10 mouse cellular contexts compared by ENCODE assay signal in the genomic region with DNA sequence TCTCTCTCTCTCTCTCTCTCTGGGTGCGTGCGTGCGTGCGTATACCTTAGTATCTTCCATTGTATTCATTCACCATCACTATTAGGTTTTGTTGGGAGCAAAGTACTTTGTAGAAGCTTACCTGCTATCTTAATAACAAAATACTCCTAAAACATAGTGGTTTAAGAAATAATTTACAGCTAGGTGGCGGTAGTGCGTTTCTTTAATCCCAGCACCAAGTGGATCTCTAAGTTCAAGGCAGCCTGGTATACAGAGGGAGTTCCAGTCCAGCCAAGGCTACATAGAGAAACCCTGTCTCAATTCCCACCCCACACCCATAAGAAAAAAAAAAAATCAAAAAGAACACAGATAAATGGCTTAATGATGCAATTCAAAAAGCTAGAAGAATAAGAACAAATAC. TPM values are rescaled to one million over a fixed set of nuclear protein-coding genes. Genes with fewer than 3 reads are reported as not detected.
A peak's percentile ranks its signal among the peaks of the same experiment; 100 is the strongest.
DNase-seq lines count a peak whose midpoint lies in the region; ATAC-seq and TF ChIP-seq lines count a peak whose summit lies in the region.
"Had no signal": no experiment of that assay in that cellular context is flagged by ENCODE, and none has a peak within 500 bp of the region (broad histone marks: within the 10 kb centered on the region; RNA-seq: fewer than 3 reads in every experiment).

No protein-coding gene starts in this region.

- DNase-seq in A20 (ENCODE audit: low read depth, low spot score) (peak; percentile 76), ES-CJ7 (ENCODE audit: low read depth, low spot score) (peak; percentile 77)
- DNase-seq in retina, embryonic 14.5 days (ENCODE audit: low spot score) = peak; percentile 70
- no peak for DNase-seq in right cerebral cortex, postnatal 10 days (ENCODE audit: low spot score in 2 of 2)
- no peak for DNase-seq in left cerebral cortex, adult 8-10 months (ENCODE audit: low spot score in 2 of 2)

- no peak overlapping the region for H3K4me2 ChIP-seq in intestine, postnatal 0 days (replicated peaks; ENCODE audit: low read depth)
- H3K4me2 ChIP-seq in intestine, embryonic 15.5 days (replicated peaks) = no peak overlapping the region
- H3K4me2 ChIP-seq: embryonic facial prominence, embryonic 13.5 days; limb, embryonic 15.5 days had no signal

- H3K9me3 ChIP-seq in intestine, postnatal 0 days (ENCODE audit: control insufficient read depth) = no peaks in the 10 kb centered on the region
- H3K9me3 ChIP-seq in intestine, embryonic 15.5 days = no peaks in the 10 kb centered on the region
- H3K9me3 ChIP-seq: embryonic facial prominence, embryonic 13.5 days; limb, embryonic 15.5 days had no signal

- 85% methylated on average over 6 of the region's 6 CpGs for WGBS in intestine, postnatal 0 days
- 85% methylated on average over 6 of the region's 6 CpGs for WGBS in intestine, embryonic 15.5 days

- no peak overlapping the region for H3K4me3 ChIP-seq in intestine, postnatal 0 days (ENCODE audit: low read depth, low read length)
- H3K4me3 ChIP-seq in intestine, embryonic 15.5 days (replicated peaks) = no peak overlapping the region
- H3K4me3 ChIP-seq: embryonic facial prominence, embryonic 13.5 days; limb, embryonic 15.5 days had no signal

- no peaks in the 10 kb centered on the region for H3K4me1 ChIP-seq in intestine, postnatal 0 days (replicated peaks; ENCODE audit: control insufficient read depth, insufficient read depth, low read length)
- no peaks in the 10 kb centered on the region for H3K4me1 ChIP-seq in intestine, embryonic 15.5 days (replicated peaks)
- H3K4me1 ChIP-seq: embryonic facial prominence, embryonic 13.5 days; limb, embryonic 15.5 days had no signal

- H3K9ac ChIP-seq in intestine, postnatal 0 days (ENCODE audit: low read depth, low read length) = no peak overlapping the region
- no peak overlapping the region for H3K9ac ChIP-seq in intestine, embryonic 15.5 days
- H3K9ac ChIP-seq: embryonic facial prominence, embryonic 13.5 days; limb, embryonic 15.5 days had no signal

- no peaks in the 10 kb centered on the region for H3K27me3 ChIP-seq in intestine, postnatal 0 days (replicated peaks; ENCODE audit: control insufficient read depth, insufficient read depth, low read length)
- H3K27me3 ChIP-seq in intestine, embryonic 15.5 days (replicated peaks) = no peaks in the 10 kb centered on the region
- H3K27me3 ChIP-seq: embryonic facial prominence, embryonic 13.5 days; limb, embryonic 15.5 days had no signal

- no peak overlapping the region for H3K27ac ChIP-seq in intestine, postnatal 0 days (ENCODE audit: low read depth, low read length)
- no peak overlapping the region for H3K27ac ChIP-seq in intestine, embryonic 15.5 days
- H3K27ac ChIP-seq: embryonic facial prominence, embryonic 13.5 days; limb, embryonic 15.5 days had no signal

- ATAC-seq in intestine, postnatal 0 days = no peak
- no peak for ATAC-seq in intestine, embryonic 15.5 days
- peak; percentile 75 for ATAC-seq in erythroblast, adult 5-6 weeks (replicated peaks; ENCODE audit: low FRiP score, poor library complexity, severe bottlenecking)

- H3K36me3 ChIP-seq in intestine, postnatal 0 days (ENCODE audit: control insufficient read depth, insufficient read depth) = peaks cover 8% of the 10 kb centered on the region; the same call in 1 of the 2 replicates
- 0 out of 2 replicates have a peak, but pooled peaks cover 8% of the 10 kb centered on the region for H3K36me3 ChIP-seq in intestine, embryonic 15.5 days

- peak; percentile 68 for TF ChIP-seq CTCF in intestine, postnatal 0 days (IDR thresholded peaks at IDR 0.05; ENCODE audit: low read depth)

RNA-seq across cellular contexts. Expression of a gene that starts 13.9 kb away (rescaled TPM):
- 8.0 and 8.5 TPM in 2 replicates for polyA plus RNA-seq in intestine, postnatal 0 days (2015; fragmentation: Nextera tagmentation; extraction: Ambion mirVana)
- polyA plus RNA-seq in intestine, embryonic 15.5 days (2015; fragmentation: Nextera tagmentation; extraction: Ambion mirVana) = 15.5 and 16.2 TPM in 2 replicates
- 2.1 and 4.8 TPM in 2 replicates for total RNA-seq in erythroblast, adult 5-6 weeks (2015; ENCODE audit: low replicate concordance)
- total RNA-seq in erythroblast, adult 5-6 weeks (2017; ENCODE audit: low replicate concordance) = 7.8 and 13.7 TPM in 2 replicates
- 10 to 100 TPM; 27.7 to 31.7 (median 30.1) TPM for total RNA-seq in left cerebral cortex, adult 8-10 months (2022)

RNA-seq across cellular contexts. Expression of a gene that starts 42.6 kb away (rescaled TPM):
- 3.1 and 3.3 TPM in 2 replicates for polyA plus RNA-seq in intestine, postnatal 0 days (2015; fragmentation: Nextera tagmentation; extraction: Ambion mirVana)
- 7.7 and 8.7 TPM in 2 replicates for polyA plus RNA-seq in intestine, embryonic 15.5 days (2015; fragmentation: Nextera tagmentation; extraction: Ambion mirVana)
- total RNA-seq in erythroblast, adult 5-6 weeks (2015; ENCODE audit: low replicate concordance) = 0.21 TPM in 1 of 2 replicates, not detected in the other
- 0.51 and 0.98 TPM in 2 replicates for total RNA-seq in erythroblast, adult 5-6 weeks (2017; ENCODE audit: low replicate concordance)
- total RNA-seq in left cerebral cortex, adult 8-10 months (2022) = 10 to 100 TPM; 29.1 to 31.5 (median 31.2) TPM

Comparison
In these comparisons a context has a peak if more than half of its experiments do, and no peak if none do; other contexts are left out.
1. DNase-seq: peak in A20 (single experiment), ES-CJ7 (single experiment) and retina, embryonic 14.5 days (single experiment); none in right cerebral cortex, postnatal 10 days (0 of 2) and left cerebral cortex, adult 8-10 months (0 of 2).
2. RNA of a gene that starts 42.6 kb away (total RNA-seq): 29.1 to 31.5 TPM in left cerebral cortex, adult 8-10 months; 0.21 to 0.98 TPM in erythroblast, adult 5-6 weeks; every median in the first group is over 10 times any median in the second.